ENCODE assay signal across 14 mouse cellular contexts in genomic region chr6:23122934-23123333, GRCm38 (mm10). TPM values are rescaled to one million over a fixed set of nuclear protein-coding genes. Genes with fewer than 3 reads are reported as not detected.
A peak's percentile ranks its signal among the peaks of the same experiment; 100 is the strongest.
DNase-seq lines count a peak whose midpoint lies in the region; ATAC-seq and TF ChIP-seq lines count a peak whose summit lies in the region.
"Had no signal": no experiment of that assay in that cellular context is flagged by ENCODE, and none has a peak within 500 bp of the region (broad histone marks: within the 10 kb centered on the region; RNA-seq: fewer than 3 reads in every experiment).

No protein-coding gene starts in this region.

- no peaks in the 10 kb centered on the region for H3K4me1 ChIP-seq in forebrain, embryonic 14.5 days (ENCODE audit: control insufficient read depth, insufficient read depth, low read length)
- H3K4me1 ChIP-seq in forebrain, embryonic 11.5 days (replicated peaks; ENCODE audit: control insufficient read depth, insufficient read depth, low read length): no peaks in the 10 kb centered on the region
- H3K4me1 ChIP-seq in liver, adult 2 months (ENCODE audit: control insufficient read depth, insufficient read depth, low read length): peaks cover 15% of the 10 kb centered on the region
- no peaks in the 10 kb centered on the region for H3K4me1 ChIP-seq in liver, embryonic 11.5 days (replicated peaks; ENCODE audit: control insufficient read depth, insufficient read depth, low read length)
- H3K4me1 ChIP-seq in E14TG2a.4 (replicated peaks; ENCODE audit: low read depth, low read length): no peaks in the 10 kb centered on the region
- H3K4me1 ChIP-seq: megakaryocyte, embryonic 14.5 days; neural tube, embryonic 15.5 days had no signal

- peak; percentile 27 for DNase-seq in forebrain, embryonic 14.5 days (ENCODE audit: low spot score)
- DNase-seq in forebrain, embryonic 11.5 days (ENCODE audit: low spot score): no peak
- DNase-seq in liver, adult 2 months (ENCODE audit: extremely low read depth, low read depth, low spot score): no peak
- no peak for DNase-seq in liver, embryonic 11.5 days (ENCODE audit: low spot score)
- peak; percentile 61 for DNase-seq in embryo, embryonic 10.5 days (ENCODE audit: low spot score)
- no peak for DNase-seq in gastrocnemius, postnatal 10 days
- DNase-seq in right cerebral cortex, adult 18-20 months: no peak
- DNase-seq: kidney, adult 18-20 months had no signal

- H3K27ac ChIP-seq in forebrain, embryonic 14.5 days (ENCODE audit: low read depth, low read length): no peak overlapping the region
- no peak overlapping the region for H3K27ac ChIP-seq in forebrain, embryonic 11.5 days (ENCODE audit: low read depth, low read length)
- no peak overlapping the region for H3K27ac ChIP-seq in liver, adult 2 months (replicated peaks; ENCODE audit: insufficient read depth, low read depth, low read length)
- H3K27ac ChIP-seq in liver, embryonic 11.5 days (ENCODE audit: low read depth, low read length): no peak overlapping the region
- H3K27ac ChIP-seq: neural tube, embryonic 15.5 days had no signal

- no peak overlapping the region for H3K4me3 ChIP-seq in forebrain, embryonic 14.5 days (ENCODE audit: low read depth, low read length)
- no peak overlapping the region for H3K4me3 ChIP-seq in forebrain, embryonic 11.5 days (ENCODE audit: low read depth, low read length)
- no peak overlapping the region for H3K4me3 ChIP-seq in liver, adult 2 months (ENCODE audit: insufficient read depth, low read depth, low read length)
- no peak overlapping the region for H3K4me3 ChIP-seq in liver, embryonic 11.5 days (ENCODE audit: low read depth, low read length)
- no peak overlapping the region for H3K4me3 ChIP-seq in E14TG2a.4 (replicated peaks; ENCODE audit: low read length)
- H3K4me3 ChIP-seq: megakaryocyte, embryonic 14.5 days; neural tube, embryonic 15.5 days had no signal

- 0 out of 2 replicates have a peak, but pooled peaks have one; percentile 19 for TF ChIP-seq CTCF in liver, adult 2 months (IDR thresholded peaks at IDR 0.05; ENCODE audit: low read depth, low read length)
- TF ChIP-seq CTCF in E14TG2a.4 (conservative IDR thresholded peaks at IDR 0.05; ENCODE audit: low read length): peak; percentile 65

- no peak overlapping the region for H3K9ac ChIP-seq in forebrain, embryonic 14.5 days (ENCODE audit: low read length)
- H3K9ac ChIP-seq in forebrain, embryonic 11.5 days (ENCODE audit: low read length): no peak overlapping the region
- no peak overlapping the region for H3K9ac ChIP-seq in liver, adult 2 months (ENCODE audit: low read depth, low read length)
- H3K9ac ChIP-seq in liver, embryonic 11.5 days (ENCODE audit: low read depth, low read length): no peak overlapping the region
- H3K9ac ChIP-seq: neural tube, embryonic 15.5 days had no signal

- 42% methylated on average over 3 of the region's 3 CpGs for WGBS in forebrain, embryonic 14.5 days
- 44% methylated on average over 3 of the region's 3 CpGs for WGBS in forebrain, embryonic 11.5 days
- 55% methylated on average over 3 of the region's 3 CpGs for whole genome bisulfite sequencing in liver, adult 2 months
- WGBS in liver, embryonic 11.5 days: 43% methylated on average over 3 of the region's 3 CpGs

- H3K36me3 ChIP-seq in forebrain, embryonic 14.5 days (ENCODE audit: control insufficient read depth, insufficient read depth, low read length): no peaks in the 10 kb centered on the region
- H3K36me3 ChIP-seq in forebrain, embryonic 11.5 days (ENCODE audit: control insufficient read depth, insufficient read depth, low read length): no peaks in the 10 kb centered on the region
- H3K36me3 ChIP-seq in liver, adult 2 months (ENCODE audit: control insufficient read depth, insufficient read depth, low read length): peaks cover 32% of the 10 kb centered on the region
- H3K36me3 ChIP-seq in liver, embryonic 11.5 days (ENCODE audit: control insufficient read depth, insufficient read depth, low read length): no peaks in the 10 kb centered on the region
- H3K36me3 ChIP-seq in E14TG2a.4 (ENCODE audit: insufficient read depth, low read length): no peaks in the 10 kb centered on the region
- H3K36me3 ChIP-seq: neural tube, embryonic 15.5 days had no signal

- H3K27me3 ChIP-seq in forebrain, embryonic 14.5 days (replicated peaks; ENCODE audit: control insufficient read depth, insufficient read depth, low read length): no peaks in the 10 kb centered on the region
- no peaks in the 10 kb centered on the region for H3K27me3 ChIP-seq in forebrain, embryonic 11.5 days (ENCODE audit: control insufficient read depth, insufficient read depth, low read length)
- no peaks in the 10 kb centered on the region for H3K27me3 ChIP-seq in liver, adult 2 months (ENCODE audit: control insufficient read depth, insufficient read depth, low read length)
- H3K27me3 ChIP-seq in liver, embryonic 11.5 days (replicated peaks; ENCODE audit: control insufficient read depth, insufficient read depth, low read length): no peaks in the 10 kb centered on the region
- H3K27me3 ChIP-seq in E14TG2a.4 (ENCODE audit: insufficient read depth, low read length): 0 out of 2 replicates have a peak, but pooled peaks cover 4% of the 10 kb centered on the region
- H3K27me3 ChIP-seq: megakaryocyte, embryonic 14.5 days; neural tube, embryonic 15.5 days had no signal

- TF ChIP-seq POLR2A in liver, adult 2 months (IDR thresholded peaks at IDR 0.05; ENCODE audit: extremely low read depth, insufficient read depth, low read length): no peak

- H3K9me3 ChIP-seq in forebrain, embryonic 14.5 days (replicated peaks; ENCODE audit: control insufficient read depth, low read length): no peaks in the 10 kb centered on the region
- no peaks in the 10 kb centered on the region for H3K9me3 ChIP-seq in forebrain, embryonic 11.5 days (ENCODE audit: control insufficient read depth, low read length)
- no peaks in the 10 kb centered on the region for H3K9me3 ChIP-seq in liver, embryonic 11.5 days (ENCODE audit: control insufficient read depth, low read length)
- no peaks in the 10 kb centered on the region for H3K9me3 ChIP-seq in E14TG2a.4 (ENCODE audit: low read length)
- H3K9me3 ChIP-seq: neural tube, embryonic 15.5 days had no signal

- H3K79me2 ChIP-seq in liver, adult 2 months (ENCODE audit: control insufficient read depth, insufficient read depth, low read length): peaks cover 14% of the 10 kb centered on the region; the same call in 1 of the 2 replicates

- ATAC-seq in forebrain, embryonic 14.5 days: 0 out of 2 replicates have a peak, but pooled peaks have one; percentile 15
- no peak for ATAC-seq in forebrain, embryonic 11.5 days (replicated peaks; ENCODE audit: low FRiP score)
- no peak for ATAC-seq in liver, embryonic 11.5 days (replicated peaks; ENCODE audit: low FRiP score)
- ATAC-seq: forebrain, embryonic 16.5 days had no signal

- no peak overlapping the region for H3K4me2 ChIP-seq in forebrain, embryonic 14.5 days (ENCODE audit: low read length)
- no peak overlapping the region for H3K4me2 ChIP-seq in forebrain, embryonic 11.5 days (ENCODE audit: low read depth, low read length, severe bottlenecking)
- no peak overlapping the region for H3K4me2 ChIP-seq in liver, embryonic 11.5 days
- H3K4me2 ChIP-seq: heart, embryonic 11.5 days; neural tube, embryonic 15.5 days had no signal

RNA-seq across cellular contexts. Expression of gene Aass, which starts 9.9 kb away (rescaled TPM):
- polyA plus RNA-seq in forebrain, embryonic 14.5 days (2014; fragmentation: Nextera tagmentation; extraction: Ambion mirVana): 0.74 and 0.94 TPM in 2 replicates
- 2.9 and 3.2 TPM in 2 replicates for polyA plus RNA-seq in forebrain, embryonic 11.5 days (2014; fragmentation: Nextera tagmentation; extraction: Ambion mirVana)
- total RNA-seq in liver, adult 2 months (2014; rRNA removed): 328 and 378 TPM in 2 replicates
- polyA plus RNA-seq in liver, adult 2 months (2012; rRNA removed): 66.8 and 84.2 TPM in 2 replicates
- 21.7 and 26.6 TPM in 2 replicates for polyA plus RNA-seq in liver, embryonic 11.5 days (2014; fragmentation: Nextera tagmentation; extraction: Ambion mirVana)
- under 1 TPM; 0.19 to 0.23 TPM for total RNA-seq in gastrocnemius, postnatal 10 days (2021)
- total RNA-seq: common myeloid progenitor, adult 5-6 weeks had no signal

Comparison
In these comparisons a context has a peak if more than half of its experiments do, and no peak if none do; other contexts are left out.
1. DNase-seq: peak in forebrain, embryonic 14.5 days (single experiment) and embryo, embryonic 10.5 days (single experiment); none in forebrain, embryonic 11.5 days (single experiment), liver, adult 2 months (single experiment), liver, embryonic 11.5 days (single experiment), gastrocnemius, postnatal 10 days (single experiment) and right cerebral cortex, adult 18-20 months (single experiment).